Mouse (Mus musculus) layer of hippocampus, adult 9-11 months (tissue): Measurements from ENCODE around the gene Tpk1.
"Not testable (repeated sequence)": the region's sequence is repeated elsewhere in the genome, so short reads cannot be mapped to it uniquely, and the experiment has no call there.

Experiments used
- DNase-seq: peaks from one replicate; pipeline ENCODE4 v3.0.0; 2022

Gene Tpk1

GRCm38 (mm10) chr6:43518378-43518777 is 147.7 kb downstream of the Tpk1 start:
- DNase-seq, result no peak

- no peak for DNase-seq
Observed at GRCm38 (mm10) chr6:43517316-43517655, 148.8 kb downstream of the Tpk1 start.

- DNase-seq, result no peak
Observed at GRCm38 (mm10) chr6:43516593-43517315, 149.3 kb downstream of the Tpk1 start.

GRCm38 (mm10) chr6:43506686-43507385 is 159.2 kb downstream of the Tpk1 start:
- DNase-seq, result not testable (repeated sequence)

GRCm38 (mm10) chr6:43504609-43505230 is 161.4 kb downstream of the Tpk1 start:
- DNase-seq, result no peak

- no peak for DNase-seq
Observed at GRCm38 (mm10) chr6:43492367-43492766, 173.7 kb downstream of the Tpk1 start.

GRCm38 (mm10) chr6:43486691-43487090 is 179.4 kb downstream of the Tpk1 start:
- no peak for DNase-seq

GRCm38 (mm10) chr6:43480687-43481086 is 185.4 kb downstream of the Tpk1 start:
- DNase-seq, result no peak

- no peak for DNase-seq
Observed at GRCm38 (mm10) chr6:43478810-43479209, 187.3 kb downstream of the Tpk1 start.

- DNase-seq, result no peak
Observed at GRCm38 (mm10) chr6:43476406-43476805, 189.7 kb downstream of the Tpk1 start.

- no peak for DNase-seq
Observed at GRCm38 (mm10) chr6:43475921-43476320, 190.2 kb downstream of the Tpk1 start.

- DNase-seq, result no peak
Observed at GRCm38 (mm10) chr6:43471556-43471955, 194.5 kb downstream of the Tpk1 start.

- DNase-seq, result no peak
Observed at GRCm38 (mm10) chr6:43468821-43469594, 197.1 kb downstream of the Tpk1 start.

- no peak for DNase-seq
Observed at GRCm38 (mm10) chr6:43462849-43463369, 203.2 kb downstream of the Tpk1 start.

GRCm38 (mm10) chr6:43462189-43462848 is 203.8 kb downstream of the Tpk1 start:
- peak; percentile 5 for DNase-seq

GRCm38 (mm10) chr6:43459082-43459481 is 207.0 kb downstream of the Tpk1 start:
- DNase-seq, result no peak

GRCm38 (mm10) chr6:43457989-43458388 is 208.1 kb downstream of the Tpk1 start:
- no peak for DNase-seq

GRCm38 (mm10) chr6:43449498-43449897 is 216.6 kb downstream of the Tpk1 start:
- no peak for DNase-seq

- DNase-seq, result no peak
Observed at GRCm38 (mm10) chr6:43445856-43446255, 220.2 kb downstream of the Tpk1 start.

- no peak for DNase-seq
Observed at GRCm38 (mm10) chr6:43442191-43442590, 223.9 kb downstream of the Tpk1 start.

GRCm38 (mm10) chr6:43435987-43436541 is 230.0 kb downstream of the Tpk1 start:
- DNase-seq, result no peak

- DNase-seq, result no peak
Observed at GRCm38 (mm10) chr6:43434365-43434764, 231.7 kb downstream of the Tpk1 start.
